Mouse (Mus musculus): ENCODE results near the gene Ror1.

The Ror1 gene

GRCm38 (mm10) chr4:100158401-100158800 is 62.8 kb downstream of the Ror1 start:
- no peak for DNase-seq (ENCODE audit: low spot score in 2 of 2)

DNA sequence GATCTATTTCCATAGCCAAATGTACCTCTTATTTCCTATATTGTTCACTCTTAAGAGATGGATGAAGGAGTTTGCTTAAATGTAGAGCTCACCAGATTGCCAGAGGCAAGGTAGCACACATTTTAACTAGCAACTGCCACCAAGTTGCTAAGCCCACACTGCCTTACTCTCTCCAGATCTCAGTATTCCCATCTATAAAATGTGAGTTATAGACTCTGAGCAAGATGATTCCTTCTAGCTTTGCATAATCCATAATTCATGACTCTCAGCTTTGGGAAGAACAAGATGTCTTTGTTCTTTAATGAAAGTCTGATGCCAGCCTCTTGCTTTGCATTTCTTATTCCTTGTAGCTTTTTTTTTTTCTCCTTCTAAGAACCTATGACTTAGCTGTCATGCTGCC is 64.6 kb downstream of the Ror1 start:
- DNase-seq (ENCODE audit: low spot score in 2 of 2) = no peak

DNA sequence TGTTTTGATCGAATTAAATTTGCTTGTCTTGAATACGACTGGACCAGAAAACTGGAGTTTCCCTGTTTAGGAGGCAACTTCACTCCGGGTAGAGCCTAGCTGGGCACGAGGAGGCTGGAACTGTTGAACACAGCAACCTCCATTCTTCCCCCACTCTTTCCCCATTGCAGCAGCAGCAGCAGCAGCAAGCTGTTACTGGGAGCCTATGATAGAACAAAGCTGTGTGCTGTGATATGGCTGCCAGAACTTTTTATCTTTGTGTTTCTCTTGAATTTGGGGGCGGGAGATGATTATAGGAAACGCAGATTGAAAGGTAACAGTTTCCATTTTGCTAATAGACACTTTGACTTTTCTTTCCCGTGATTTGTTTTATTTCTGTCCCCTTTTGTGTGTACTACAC is 70.2 kb downstream of the Ror1 start:
- DNase-seq (ENCODE audit: low spot score in 2 of 2) = no peak

- no peak for DNase-seq (ENCODE audit: low spot score in 2 of 2)
Observed at GRCm38 (mm10) chr4:100166871-100167270, 71.3 kb downstream of the Ror1 start.

- no peak for DNase-seq (ENCODE audit: low spot score in 2 of 2)
Observed at GRCm38 (mm10) chr4:100169683-100170082, 74.1 kb downstream of the Ror1 start.

- no peak for DNase-seq (ENCODE audit: low spot score in 2 of 2)
Observed at GRCm38 (mm10) chr4:100170161-100170650, 74.6 kb downstream of the Ror1 start.

DNA sequence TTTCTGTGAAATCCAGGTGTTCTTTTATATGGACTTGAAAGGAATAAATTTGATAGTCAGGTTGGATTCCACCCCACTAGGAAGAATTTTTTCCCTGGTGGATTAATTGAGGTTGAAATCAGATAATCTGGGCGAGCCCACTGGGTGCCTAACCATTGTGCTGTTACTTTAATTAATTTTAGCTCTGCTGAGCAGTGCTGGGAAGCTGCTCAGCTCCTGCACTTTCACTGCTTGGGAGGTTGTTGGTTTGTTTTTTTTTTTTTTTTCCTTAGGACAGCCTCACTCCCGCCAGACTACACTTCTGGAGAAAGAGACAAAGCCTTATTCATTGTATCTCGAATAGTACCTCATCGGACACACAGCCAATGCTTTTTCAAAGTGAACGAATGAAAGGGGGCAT is 75.2 kb downstream of the Ror1 start:
- DNase-seq (ENCODE audit: low spot score in 2 of 2) = no peak

DNA sequence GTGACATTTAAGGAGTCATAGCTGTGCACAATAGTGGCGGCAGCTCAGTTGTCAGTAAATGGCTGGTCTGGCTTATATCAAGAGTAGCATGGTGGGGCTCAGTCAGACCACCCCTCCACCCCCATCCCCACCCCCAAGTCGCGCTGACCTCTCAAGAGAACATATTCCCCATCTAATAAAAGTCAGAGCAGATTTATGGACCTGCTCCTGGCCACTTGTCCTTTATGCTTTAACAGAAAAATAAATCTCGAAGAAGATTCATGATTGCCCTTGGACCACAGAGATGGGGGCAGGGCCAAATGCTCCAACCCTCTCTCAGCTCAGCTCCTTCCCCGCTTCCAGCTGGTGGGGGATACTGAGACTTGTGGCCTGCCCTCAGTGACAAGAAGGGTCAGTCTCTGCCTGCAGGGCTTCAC is 75.9 kb downstream of the Ror1 start:
- DNase-seq (ENCODE audit: low spot score in 2 of 2) = no peak

GRCm38 (mm10) chr4:100175594-100175993 is 80.0 kb downstream of the Ror1 start:
- no peak for DNase-seq (ENCODE audit: low spot score in 2 of 2)

- no peak for DNase-seq (ENCODE audit: low spot score in 2 of 2)
Observed at GRCm38 (mm10) chr4:100178316-100178715, 82.7 kb downstream of the Ror1 start.

- DNase-seq (ENCODE audit: low spot score in 2 of 2) = no peak
Observed at GRCm38 (mm10) chr4:100181676-100182075, 86.1 kb downstream of the Ror1 start.

DNA sequence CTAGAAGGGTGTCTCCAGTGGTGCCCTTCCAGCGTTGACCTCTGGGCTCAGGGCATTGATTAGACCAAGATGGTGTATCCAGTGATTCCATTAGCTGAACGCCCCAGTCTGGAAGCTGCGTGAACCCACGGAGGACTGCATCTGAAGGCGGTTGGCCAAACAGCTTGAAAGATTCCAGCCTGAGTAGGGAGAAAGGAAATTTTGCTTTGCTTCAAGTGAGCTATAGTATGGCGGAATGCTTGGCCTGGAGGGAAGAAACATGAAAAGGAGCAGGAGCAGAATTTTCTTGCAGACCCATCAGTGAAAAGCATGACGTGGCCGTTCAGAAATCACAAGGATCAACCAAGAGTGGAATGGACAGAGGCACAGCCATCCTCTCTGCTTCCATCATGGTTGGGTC is 91.2 kb downstream of the Ror1 start:
- DNase-seq (ENCODE audit: low spot score in 2 of 2) = no peak

- no peak for DNase-seq (ENCODE audit: low spot score in 2 of 2)
Observed at GRCm38 (mm10) chr4:100187563-100188200, 92.1 kb downstream of the Ror1 start.

- no peak for DNase-seq (ENCODE audit: low spot score in 2 of 2)
Observed at GRCm38 (mm10) chr4:100188201-100188699, 92.7 kb downstream of the Ror1 start.

DNA sequence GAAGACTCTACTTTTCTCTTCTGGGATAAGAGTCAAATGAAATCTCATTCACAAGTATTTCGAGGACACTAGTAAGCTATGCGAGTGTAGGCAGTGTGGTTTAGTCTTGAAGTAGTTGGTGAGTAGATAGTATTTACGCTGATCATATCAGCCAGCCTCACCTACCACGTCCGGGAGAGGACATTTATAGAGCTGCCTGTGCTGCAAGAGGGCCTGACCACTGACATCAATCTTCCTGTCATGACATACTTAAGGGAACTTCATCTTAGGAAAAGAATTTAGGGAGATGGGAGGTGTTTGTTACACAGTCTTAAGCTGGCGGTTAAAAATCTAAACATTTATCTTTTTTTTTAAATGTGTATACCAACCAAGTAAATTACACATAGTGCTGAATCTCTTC is 95.9 kb downstream of the Ror1 start:
- DNase-seq (ENCODE audit: low spot score in 2 of 2) = no peak

DNA sequence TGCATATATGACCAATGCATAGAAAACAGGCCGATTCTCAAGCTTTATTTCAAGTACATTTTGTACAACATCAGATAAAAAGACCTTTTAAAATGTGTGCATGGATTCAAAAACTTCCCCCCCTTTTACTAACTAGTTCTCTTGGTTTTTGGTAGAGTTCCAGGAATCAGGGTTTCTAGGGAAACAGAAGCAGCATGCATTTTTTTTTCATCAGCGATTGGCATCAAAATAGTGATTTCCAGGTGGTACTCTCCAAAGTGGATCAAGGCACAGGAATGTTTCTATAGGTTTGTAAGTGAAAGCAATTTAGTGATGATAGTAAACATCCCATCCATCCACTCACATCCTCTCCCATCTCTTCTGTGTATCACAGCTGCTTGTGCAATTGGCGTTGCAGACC is 98.5 kb downstream of the Ror1 start:
- no peak for DNase-seq (ENCODE audit: low spot score in 2 of 2)

- DNase-seq (ENCODE audit: low spot score in 2 of 2) = no peak
Observed at GRCm38 (mm10) chr4:100196255-100196793, 100.7 kb downstream of the Ror1 start.

GRCm38 (mm10) chr4:100198275-100198674 is 102.7 kb downstream of the Ror1 start:
- no peak for DNase-seq (ENCODE audit: low spot score in 2 of 2)

DNA sequence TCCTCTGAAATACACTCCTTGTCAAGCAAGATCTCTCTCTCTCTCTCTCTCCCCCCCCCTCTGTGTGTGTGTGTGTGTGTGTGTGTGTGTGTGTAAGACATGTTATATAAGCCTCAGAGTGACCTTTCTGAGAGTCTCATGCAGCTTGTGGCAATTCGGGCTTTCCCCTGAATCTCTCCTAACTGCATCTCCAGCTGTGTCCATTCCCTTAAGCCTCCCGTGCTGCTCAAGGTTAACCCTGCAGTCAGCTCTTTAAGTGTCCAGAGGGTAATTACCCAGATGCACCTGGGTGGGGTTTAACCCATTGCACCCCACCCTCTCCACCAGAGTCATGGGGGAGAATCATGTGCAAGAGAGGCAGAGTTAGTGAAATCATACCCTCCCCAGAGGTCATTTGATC is 105.7 kb downstream of the Ror1 start:
- DNase-seq (ENCODE audit: low spot score in 2 of 2) = no peak

DNA sequence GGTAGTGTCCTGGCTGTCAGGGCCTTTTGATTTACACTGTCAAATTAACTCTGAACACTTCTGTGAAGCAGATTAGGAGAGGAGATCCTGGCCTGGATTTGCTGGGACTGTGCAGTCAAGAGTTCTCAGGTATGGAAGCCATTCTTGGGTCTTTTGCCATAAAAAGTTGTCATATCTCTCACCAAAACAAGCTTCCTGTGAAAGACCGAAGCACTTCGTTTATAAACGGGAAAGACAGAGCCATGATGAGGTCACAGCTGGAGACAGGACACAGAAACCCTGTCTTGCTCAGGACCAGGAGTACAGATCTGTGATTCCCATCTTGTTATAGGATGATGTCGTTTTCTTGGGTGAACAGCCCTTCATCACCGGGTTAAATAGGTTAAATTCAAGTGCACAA is 107.5 kb downstream of the Ror1 start:
- DNase-seq (ENCODE audit: low spot score in 2 of 2) = no peak

GRCm38 (mm10) chr4:100203688-100204087 is 108.1 kb downstream of the Ror1 start:
- DNase-seq (ENCODE audit: low spot score in 2 of 2) = no peak

DNA sequence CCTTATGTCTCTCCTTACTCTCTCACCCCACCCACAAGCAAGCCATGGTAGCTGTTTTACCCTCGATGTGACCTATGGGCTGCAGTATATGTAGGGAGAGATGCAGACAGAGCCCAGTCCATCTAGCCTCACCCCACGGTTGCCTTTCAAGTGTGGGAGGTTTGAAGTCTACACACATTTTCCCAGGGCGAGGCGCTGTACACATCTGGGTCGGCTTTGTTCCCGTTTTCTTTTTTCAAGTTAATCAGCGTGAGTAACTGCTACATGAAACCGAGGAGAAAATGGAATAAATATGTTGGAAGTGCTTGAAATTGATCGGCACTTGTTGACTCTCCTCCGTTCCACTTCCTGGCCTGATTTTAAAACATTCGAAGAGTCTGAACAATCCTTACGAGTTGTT is 108.8 kb downstream of the Ror1 start:
- DNase-seq (ENCODE audit: low spot score in 2 of 2) = no peak

- no peak for DNase-seq (ENCODE audit: low spot score in 2 of 2)
Observed at GRCm38 (mm10) chr4:100208081-100208480, 112.5 kb downstream of the Ror1 start.

GRCm38 (mm10) chr4:100209106-100209505 is 113.5 kb downstream of the Ror1 start:
- DNase-seq (ENCODE audit: low spot score in 2 of 2) = no peak
